Mouse (Mus musculus) megakaryocyte, embryonic 14.5 days (primary cell): ENCODE measurements at regions not wholly inside any gene's neighbourhood (a gene's known extent, or its start where the extent isn't known, plus 50 kb on each side); places are given as distances from the start of the nearest gene placed in this dataset.

Experiments
- FLI1 ChIP-seq: IDR thresholded peaks from 2 replicates; pipeline ENCODE4 v1.6.1; 2012; ENCODE audit warnings: low read length, inconsistent platforms, mixed read lengths
- GATA1 ChIP-seq: IDR thresholded peaks from 3 replicates; pipeline ENCODE4 v1.6.1; 2012; ENCODE audit warnings: mixed read lengths, low read length, inconsistent platforms, borderline replicate concordance

GRCm38 (mm10) chr4:134994648-134995047 lies 64.0 kb downstream of the Syf2 start:
- TF ChIP-seq GATA1 (no peak), FLI1 (no peak)
